Mouse (Mus musculus): ENCODE measurements around the gene Pigr. TPM values are rescaled to one million over a fixed set of nuclear protein-coding genes. Genes with fewer than 3 reads are reported as not detected.

Gene Pigr
- total RNA-seq, 2 experiments from 2014 or later, result not detected

GRCm38 (mm10) chr1:130828656-130829055, 2.2 kb downstream of the Pigr start:
- ATAC-seq (replicated peaks; ENCODE audit: poor library complexity, severe bottlenecking), result no peak

- no peak for ATAC-seq (replicated peaks; ENCODE audit: poor library complexity, severe bottlenecking)
These were observed 3.7 kb downstream of the Pigr start for GRCm38 (mm10) chr1:130829906-130830830.

- ATAC-seq (replicated peaks; ENCODE audit: poor library complexity, severe bottlenecking), result no peak
These were observed 6.0 kb downstream of the Pigr start for GRCm38 (mm10) chr1:130832230-130833149.

GRCm38 (mm10) chr1:130835161-130835936, 8.9 kb downstream of the Pigr start:
- ATAC-seq (replicated peaks; ENCODE audit: poor library complexity, severe bottlenecking), result no peak

GRCm38 (mm10) chr1:130838288-130838687, 11.8 kb downstream of the Pigr start:
- ATAC-seq (replicated peaks; ENCODE audit: poor library complexity, severe bottlenecking), result no peak; the same call in 1 of the 2 replicates

GRCm38 (mm10) chr1:130840599-130841379, 14.3 kb downstream of the Pigr start:
- ATAC-seq (replicated peaks; ENCODE audit: poor library complexity, severe bottlenecking), result no peak

GRCm38 (mm10) chr1:130841621-130842020, 15.1 kb downstream of the Pigr start:
- ATAC-seq (replicated peaks; ENCODE audit: poor library complexity, severe bottlenecking), result no peak

- ATAC-seq (replicated peaks; ENCODE audit: poor library complexity, severe bottlenecking), result no peak
These were observed 18.0 kb downstream of the Pigr start for GRCm38 (mm10) chr1:130844516-130844915.

GRCm38 (mm10) chr1:130849530-130850214, 23.2 kb downstream of the Pigr start:
- no peak for ATAC-seq (replicated peaks; ENCODE audit: poor library complexity, severe bottlenecking)

- no peak for ATAC-seq (replicated peaks; ENCODE audit: poor library complexity, severe bottlenecking)
These were observed 23.9 kb downstream of the Pigr start for GRCm38 (mm10) chr1:130850405-130850804.

GRCm38 (mm10) chr1:130854819-130855218, 28.3 kb downstream of the Pigr start:
- ATAC-seq (replicated peaks; ENCODE audit: poor library complexity, severe bottlenecking), result no peak

GRCm38 (mm10) chr1:130855723-130856122, 29.2 kb downstream of the Pigr start:
- no peak for ATAC-seq (replicated peaks; ENCODE audit: poor library complexity, severe bottlenecking)

- ATAC-seq (replicated peaks; ENCODE audit: poor library complexity, severe bottlenecking), result no peak
These were observed 31.0 kb downstream of the Pigr start for GRCm38 (mm10) chr1:130857456-130857855.

- ATAC-seq (replicated peaks; ENCODE audit: poor library complexity, severe bottlenecking), result peak; percentile 66
These were observed 37.8 kb downstream of the Pigr start for GRCm38 (mm10) chr1:130864238-130864637.

GRCm38 (mm10) chr1:130864741-130865140, 38.3 kb downstream of the Pigr start:
- ATAC-seq (replicated peaks; ENCODE audit: poor library complexity, severe bottlenecking), result no peak

- ATAC-seq (replicated peaks; ENCODE audit: poor library complexity, severe bottlenecking), result no peak
These were observed 39.2 kb downstream of the Pigr start, which contains the start of gene Fcmr for GRCm38 (mm10) chr1:130865541-130866221. TSS of gene Fcmr (plus strand) at chr1:130865669.

GRCm38 (mm10) chr1:130872912-130873311, 46.4 kb downstream of the Pigr start:
- ATAC-seq (replicated peaks; ENCODE audit: poor library complexity, severe bottlenecking), result peak; percentile 54

GRCm38 (mm10) chr1:130875139-130875538, 48.7 kb downstream of the Pigr start:
- 0 out of 2 replicates have a peak, but pooled peaks have one; percentile 34 for ATAC-seq (replicated peaks; ENCODE audit: poor library complexity, severe bottlenecking)
